Mouse (Mus musculus) embryonic facial prominence, embryonic 12.5 days (tissue): ENCODE data around the gene Tmppe. TPM values are rescaled to one million over a fixed set of nuclear protein-coding genes. Genes with fewer than 3 reads are reported as not detected.
A peak's percentile ranks its signal among the peaks of the same experiment; 100 is the strongest.

Experiments
- ATAC-seq: fragments of 200-750 bp; cut with Nextera tagmentation; 2 replicates; pipeline ENCODE4 v1.8.0; 2017; ENCODE audit not compliant: insufficient number of reproducible peaks, insufficient read depth, low FRiP score, low TSS enrichment
- H3K27ac ChIP-seq: fragments of 300-500 bp; sonication (generic); 2 replicates; pipeline ENCODE4 v1.5.1; 2016; ENCODE audit warnings: mild to moderate bottlenecking
- H3K27me3 ChIP-seq: fragments of 300-500 bp; sonication (generic); 2 replicates; pipeline ENCODE4 v1.6.1; 2016; ENCODE audit warnings: mild to moderate bottlenecking, moderate library complexity
- H3K36me3 ChIP-seq: fragments of 300-500 bp; sonication (generic); 2 replicates; pipeline ENCODE4 v1.6.1; 2016; ENCODE audit warnings: mild to moderate bottlenecking
- H3K4me1 ChIP-seq: fragments of 300-500 bp; sonication (generic); 2 replicates; pipeline ENCODE4 v1.6.1; 2016
- H3K4me2 ChIP-seq: fragments of 300-500 bp; sonication (generic); replicated peaks from 2 replicates; pipeline ENCODE4 v1.6.1; 2016; ENCODE audit warnings: mild to moderate bottlenecking, moderate library complexity
- H3K4me3 ChIP-seq: fragments of 300-500 bp; sonication (generic); 2 replicates; pipeline ENCODE4 v1.5.1; 2016; ENCODE audit warnings: mild to moderate bottlenecking
- H3K9ac ChIP-seq: fragments of 300-500 bp; sonication (generic); 2 replicates; pipeline ENCODE4 v1.6.1; 2016; ENCODE audit warnings: mild to moderate bottlenecking, moderate library complexity
- H3K9me3 ChIP-seq: fragments of 300-500 bp; sonication (generic); 2 replicates; pipeline ENCODE4 v1.6.1; 2016; ENCODE audit warnings: mild to moderate bottlenecking, moderate library complexity
- WGBS: fragments of 180-500 bp; shearing (Covaris S2); methylation state at CpG from one replicate; pipeline ENCODE4 v1.1.7; 2016; 5-methylcytosine and 5-hydroxymethylcytosine counted together
- polyA plus RNA-seq: library from polyadenylated mRNA; unstranded; fragments of >200 nt; fragmentation: Nextera tagmentation; extraction: Ambion mirVana; gene quantifications from 2 replicates; pipeline ENCODE4 v1.2.1, GENCODE M21; 2016

The Tmppe gene
- polyA plus RNA-seq, 1 experiment from 2014 or later = 10.7 TPM

DNA sequence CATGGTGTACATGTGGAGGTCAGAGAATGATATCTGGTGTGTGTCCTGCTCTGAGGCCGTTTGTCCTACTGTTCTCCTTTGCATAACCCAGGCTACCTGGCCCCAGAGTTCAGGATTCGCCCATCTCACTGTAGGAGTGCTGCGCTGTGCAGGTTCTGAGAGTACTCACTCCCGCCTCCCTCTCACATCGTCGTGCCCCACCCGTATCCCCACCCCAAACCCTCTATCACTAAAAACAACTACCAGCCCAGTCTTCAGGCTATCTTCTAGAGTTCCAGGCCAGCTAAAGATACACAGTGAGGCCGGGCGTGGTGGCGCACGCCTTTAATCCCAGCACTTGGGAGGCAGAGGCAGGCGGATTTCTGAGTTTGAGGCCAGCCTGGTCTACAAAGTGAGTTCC lies 1.2 kb upstream of the Tmppe start:
- H3K9me3 ChIP-seq = no peaks in the 10 kb centered on the region
- 91% methylated on average over 12 of the region's 12 CpGs for WGBS
- no peak overlapping the region for H3K4me2 ChIP-seq
- H3K27ac ChIP-seq = no peak overlapping the region
- H3K27me3 ChIP-seq = no peaks in the 10 kb centered on the region
- H3K9ac ChIP-seq = no peak overlapping the region
- no peak for ATAC-seq
- no peak overlapping the region for H3K4me3 ChIP-seq
- H3K36me3 ChIP-seq = peaks cover 6% of the 10 kb centered on the region
- H3K4me1 ChIP-seq = peaks cover 10% of the 10 kb centered on the region

DNA sequence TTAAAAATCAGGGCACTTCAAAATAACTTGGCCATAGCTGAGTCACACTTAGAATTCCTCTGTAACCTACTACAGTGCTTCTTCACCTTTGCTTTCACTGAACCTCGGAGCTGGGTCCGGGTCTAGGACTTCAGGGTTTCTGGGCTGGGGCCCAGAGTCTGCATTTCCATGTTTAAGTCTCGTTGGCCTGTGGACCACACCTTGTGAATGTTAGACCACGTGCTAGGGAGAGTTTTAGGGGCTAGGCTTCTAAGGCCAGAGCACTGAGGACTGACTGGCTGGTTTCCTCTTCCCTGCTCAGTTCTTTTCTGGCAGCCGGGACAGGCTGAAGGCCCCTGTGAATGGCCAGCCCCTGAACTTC lies 337 bp upstream of the Tmppe start:
- Histone ChIP-seq H3K9me3 (no peaks in the 10 kb centered on the region), H3K4me1 (peaks cover 10% of the 10 kb centered on the region), H3K27ac (peak overlapping the region; percentile 93), H3K4me2 (peak overlapping the region; percentile 68), H3K4me3 (peak overlapping the region; percentile 67), H3K36me3 (peaks cover 15% of the 10 kb centered on the region), H3K27me3 (no peaks in the 10 kb centered on the region), H3K9ac (peak overlapping the region; percentile 75; the same call in 1 of the 2 replicates)
- no peak; the same call in 1 of the 2 replicates for ATAC-seq
- 23% methylated on average over 5 of the region's 5 CpGs for WGBS

DNA sequence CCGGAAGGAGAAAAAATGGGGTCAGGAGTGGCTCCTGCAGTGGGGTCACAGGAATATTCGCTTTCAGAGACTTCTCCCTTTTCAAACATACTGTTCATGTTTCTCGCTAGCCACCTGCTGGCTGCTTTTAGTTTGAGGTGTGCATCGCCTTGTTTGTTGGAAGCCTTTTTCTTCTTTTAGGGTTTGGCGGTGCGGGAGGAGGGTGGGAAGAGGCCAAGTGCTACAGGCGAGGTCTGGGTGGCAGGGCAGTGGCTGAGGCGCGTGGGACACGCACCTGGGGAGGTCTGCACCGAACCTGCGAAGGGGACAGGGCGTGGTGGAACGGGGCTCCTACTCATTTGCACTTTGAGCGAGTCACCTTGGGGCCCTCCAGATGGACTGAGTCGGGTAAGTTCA lies 778 bp downstream of the Tmppe start:
- Histone ChIP-seq H3K36me3 (peaks cover 23% of the 10 kb centered on the region), H3K9me3 (no peaks in the 10 kb centered on the region), H3K27ac (peak overlapping the region; percentile 93), H3K27me3 (no peaks in the 10 kb centered on the region), H3K4me2 (peak overlapping the region; percentile 68), H3K9ac (peak overlapping the region; percentile 75), H3K4me3 (peak overlapping the region; percentile 67), H3K4me1 (peaks cover 10% of the 10 kb centered on the region)
- 3% methylated on average over 16 of the region's 16 CpGs for WGBS
- no peak; the same call in 1 of the 2 replicates for ATAC-seq

DNA sequence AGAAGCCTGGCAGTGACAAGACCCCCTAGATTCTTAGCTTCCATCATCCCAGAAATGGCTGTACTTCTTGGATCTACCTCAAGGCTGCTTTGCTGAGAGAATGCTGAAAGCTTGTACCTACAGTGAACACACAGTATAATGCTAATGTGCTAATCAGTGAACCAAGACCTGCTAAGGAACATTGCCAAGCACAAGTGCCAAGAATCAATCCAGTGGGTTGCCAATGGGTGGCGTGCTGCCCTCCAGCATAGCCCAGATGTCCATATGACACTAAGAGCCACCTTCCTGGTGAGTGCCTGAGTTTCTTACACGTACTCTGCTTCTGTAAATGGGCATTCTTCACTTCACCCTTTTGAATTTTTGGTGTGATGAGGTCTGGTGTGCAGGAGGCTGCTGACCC lies 6.8 kb downstream of the Tmppe start:
- Histone ChIP-seq H3K4me3 (no peak overlapping the region), H3K9me3 (0 out of 2 replicates have a peak, but pooled peaks cover 3% of the 10 kb centered on the region), H3K9ac (no peak overlapping the region), H3K36me3 (peaks cover 58% of the 10 kb centered on the region), H3K27me3 (no peaks in the 10 kb centered on the region), H3K4me1 (no peaks in the 10 kb centered on the region), H3K4me2 (no peak overlapping the region), H3K27ac (no peak overlapping the region)
- WGBS = 92% methylated on average over 2 of the region's 2 CpGs
- ATAC-seq = no peak

DNA sequence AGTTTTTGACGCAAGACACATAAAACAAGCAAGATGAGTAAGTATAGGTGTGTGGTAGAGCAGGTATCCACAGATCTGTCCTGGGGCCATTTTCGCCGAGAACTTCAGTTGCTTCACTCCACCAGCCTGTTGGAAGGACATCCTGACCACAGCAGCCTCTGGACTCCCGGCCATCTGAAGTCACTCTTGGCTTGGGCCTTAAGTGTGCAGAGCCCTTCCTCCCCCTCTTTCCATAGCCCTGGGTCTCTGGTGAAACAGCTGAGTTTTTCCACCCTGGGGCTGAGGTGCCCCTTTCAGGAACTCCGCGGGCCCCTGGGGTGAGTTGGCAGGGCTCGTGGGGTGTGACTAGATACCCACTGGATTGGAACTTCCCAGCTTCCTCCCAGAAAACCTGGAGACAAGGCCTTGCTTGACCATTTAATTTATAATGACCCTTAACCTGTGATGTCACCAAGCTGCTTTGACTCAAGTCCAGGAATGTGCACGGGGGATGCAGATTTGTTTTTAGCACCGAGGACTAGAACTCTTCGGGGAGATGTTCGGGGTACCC lies 9.5 kb downstream of the Tmppe start:
- no peak for ATAC-seq
- Histone ChIP-seq H3K27ac (no peak overlapping the region), H3K27me3 (no peaks in the 10 kb centered on the region), H3K4me3 (no peak overlapping the region), H3K9ac (no peak overlapping the region), H3K9me3 (0 out of 2 replicates have a peak, but pooled peaks cover 3% of the 10 kb centered on the region), H3K4me2 (no peak overlapping the region), H3K4me1 (no peaks in the 10 kb centered on the region), H3K36me3 (peaks cover 51% of the 10 kb centered on the region)
- WGBS = 94% methylated on average over 11 of the region's 11 CpGs

DNA sequence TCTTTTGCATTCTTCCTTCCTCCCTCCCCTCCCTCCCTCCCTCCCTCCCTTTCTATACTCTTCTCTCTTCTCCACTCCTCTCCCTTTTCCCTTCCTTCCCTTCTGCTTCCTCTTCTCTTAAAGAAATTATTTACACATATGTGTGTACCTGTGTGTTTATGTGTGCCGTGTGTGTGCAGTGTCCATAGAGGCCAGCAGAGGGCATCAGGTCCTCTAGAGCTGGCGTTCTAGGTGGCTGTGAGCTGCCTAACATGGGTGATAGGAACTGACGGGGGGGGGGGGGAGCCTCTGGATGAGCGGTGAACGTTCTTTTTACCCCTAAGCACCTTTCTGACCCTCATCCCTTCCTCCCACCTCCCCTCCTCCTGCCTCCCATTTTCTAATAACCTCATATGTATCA lies 10.4 kb downstream of the Tmppe start:
- H3K27ac ChIP-seq = no peak overlapping the region
- no peak for ATAC-seq
- H3K27me3 ChIP-seq = no peaks in the 10 kb centered on the region
- H3K36me3 ChIP-seq = peaks cover 42% of the 10 kb centered on the region
- H3K4me1 ChIP-seq = no peaks in the 10 kb centered on the region
- H3K9me3 ChIP-seq = 0 out of 2 replicates have a peak, but pooled peaks cover 3% of the 10 kb centered on the region
- H3K4me3 ChIP-seq = no peak overlapping the region
- no peak overlapping the region for H3K4me2 ChIP-seq
- H3K9ac ChIP-seq = no peak overlapping the region
- 82% methylated on average over 5 of the region's 5 CpGs for WGBS

DNA sequence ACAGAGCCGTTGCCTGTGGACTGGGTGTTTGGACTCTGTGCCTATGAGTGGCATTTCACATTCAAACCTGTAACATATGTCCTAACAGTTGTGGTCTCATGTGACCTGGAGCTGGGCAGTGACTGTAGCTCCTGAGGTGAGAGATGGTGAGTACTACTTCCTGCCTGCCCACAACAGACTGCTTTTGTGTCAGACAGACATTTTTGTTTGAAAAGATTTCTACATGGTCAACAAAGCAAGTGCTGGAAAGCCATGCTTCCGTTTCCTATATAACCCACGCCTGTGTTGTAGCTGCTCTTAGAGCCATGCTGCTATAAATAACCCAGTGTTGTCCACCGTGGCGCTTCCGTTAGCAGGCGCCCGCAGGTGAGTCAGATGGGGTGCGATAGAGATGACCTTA lies 11.5 kb downstream of the Tmppe start:
- Histone ChIP-seq H3K9me3 (0 out of 2 replicates have a peak, but pooled peaks cover 3% of the 10 kb centered on the region), H3K4me3 (no peak overlapping the region), H3K27me3 (no peaks in the 10 kb centered on the region), H3K9ac (no peak overlapping the region), H3K27ac (no peak overlapping the region), H3K36me3 (peaks cover 41% of the 10 kb centered on the region), H3K4me2 (no peak overlapping the region), H3K4me1 (no peaks in the 10 kb centered on the region)
- no peak for ATAC-seq
- WGBS = 94% methylated on average over 9 of the region's 9 CpGs

DNA sequence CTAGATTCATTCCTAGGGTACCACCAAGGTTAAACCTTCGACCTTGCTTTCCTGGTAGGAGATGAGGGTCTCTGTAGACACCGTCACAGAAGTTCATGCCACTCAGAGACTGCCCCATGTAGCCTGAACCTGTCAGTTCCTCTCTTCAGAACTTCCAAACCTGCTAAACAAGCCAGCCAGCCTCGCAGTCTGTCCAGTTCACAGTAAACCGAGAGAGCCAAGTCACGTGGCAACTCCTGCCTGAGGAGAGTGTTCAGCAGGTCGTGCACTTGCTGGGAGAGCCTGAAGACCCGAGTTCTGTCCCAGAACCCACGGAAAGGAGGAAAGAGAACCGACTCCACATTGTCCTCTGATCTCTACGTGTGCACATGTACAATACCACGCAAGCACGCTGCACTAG lies 13.0 kb downstream of the Tmppe start:
- H3K27ac ChIP-seq = no peak overlapping the region
- H3K9me3 ChIP-seq = 0 out of 2 replicates have a peak, but pooled peaks cover 3% of the 10 kb centered on the region
- ATAC-seq = no peak
- H3K36me3 ChIP-seq = peaks cover 29% of the 10 kb centered on the region
- no peak overlapping the region for H3K4me2 ChIP-seq
- H3K4me3 ChIP-seq = no peak overlapping the region
- H3K27me3 ChIP-seq = no peaks in the 10 kb centered on the region
- H3K4me1 ChIP-seq = no peaks in the 10 kb centered on the region
- 83% methylated on average over 12 of the region's 12 CpGs for WGBS
- no peak overlapping the region for H3K9ac ChIP-seq

DNA sequence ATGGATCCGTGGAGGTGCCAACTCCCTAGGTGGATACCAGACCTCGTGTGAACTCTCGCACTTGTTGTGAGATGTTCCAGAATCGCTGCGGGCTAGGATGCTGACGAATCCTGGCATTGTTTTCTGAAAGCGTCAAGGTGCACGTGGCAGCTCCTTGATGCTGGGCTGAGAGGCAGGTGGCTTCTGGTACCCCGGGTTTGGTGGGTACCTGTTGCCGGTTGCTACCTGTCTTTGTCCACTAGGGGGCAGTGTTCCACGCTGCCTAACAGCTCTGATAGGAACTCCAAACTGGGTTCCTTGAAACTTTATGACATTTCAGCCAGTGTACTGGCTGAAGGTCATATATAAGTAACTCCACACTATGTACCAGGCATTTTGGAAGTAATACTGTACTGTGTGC lies 14.8 kb downstream of the Tmppe start:
- H3K9me3 ChIP-seq = 0 out of 2 replicates have a peak, but pooled peaks cover 3% of the 10 kb centered on the region
- peaks cover 17% of the 10 kb centered on the region; the same call in 1 of the 2 replicates for H3K36me3 ChIP-seq
- H3K4me1 ChIP-seq = no peaks in the 10 kb centered on the region
- 23% methylated on average over 11 of the region's 11 CpGs for WGBS
- no peak overlapping the region for H3K4me2 ChIP-seq
- H3K9ac ChIP-seq = no peak overlapping the region
- no peak overlapping the region for H3K4me3 ChIP-seq
- H3K27ac ChIP-seq = no peak overlapping the region
- no peak for ATAC-seq
- no peaks in the 10 kb centered on the region for H3K27me3 ChIP-seq

DNA sequence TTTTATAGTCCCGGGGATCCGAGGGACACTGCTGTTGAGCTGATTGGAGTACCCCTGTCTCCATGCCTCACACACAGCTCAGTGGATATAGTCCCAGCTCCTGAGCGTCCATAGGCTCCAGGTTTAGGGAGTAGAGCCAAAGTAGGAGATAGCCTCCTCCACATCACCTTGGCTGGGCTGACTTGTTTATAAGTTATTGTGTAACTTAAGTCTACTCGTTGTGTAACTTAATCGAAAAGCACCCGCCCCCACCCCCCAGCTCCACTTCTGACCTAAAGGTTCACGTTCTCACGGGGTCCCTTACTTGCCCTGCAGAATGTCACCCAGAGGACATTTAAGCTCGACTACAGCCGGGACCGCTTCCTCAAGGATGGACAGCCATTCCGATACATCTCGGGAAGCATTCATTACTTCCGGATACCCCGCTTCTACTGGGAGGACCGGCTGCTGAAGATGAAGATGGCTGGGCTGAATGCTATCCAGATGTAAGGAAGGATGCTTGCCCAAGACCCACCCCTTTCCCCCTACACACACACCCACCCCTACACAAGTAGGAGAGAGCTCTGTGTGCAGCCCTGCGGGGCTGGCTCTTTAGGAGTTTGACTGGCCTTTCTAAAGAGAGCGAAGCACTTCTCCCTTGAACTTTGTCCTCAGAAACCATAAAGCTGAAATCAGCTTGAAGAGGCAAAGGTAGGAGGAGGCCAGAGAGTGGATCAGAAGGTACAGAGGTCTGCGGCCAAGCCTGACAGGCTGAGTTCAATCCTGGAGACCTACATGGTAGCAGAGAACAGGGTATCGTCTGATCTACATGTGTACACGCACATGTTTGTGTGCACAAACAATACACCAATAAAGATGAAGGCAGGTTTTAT lies 16.0 kb downstream of the Tmppe start:
- H3K4me1 ChIP-seq = no peaks in the 10 kb centered on the region
- no peak overlapping the region for H3K9ac ChIP-seq
- H3K4me2 ChIP-seq = no peak overlapping the region
- no peaks in the 10 kb centered on the region for H3K9me3 ChIP-seq
- no peak for ATAC-seq
- H3K4me3 ChIP-seq = no peak overlapping the region
- WGBS = 88% methylated on average over 21 of the region's 21 CpGs
- H3K27me3 ChIP-seq = no peaks in the 10 kb centered on the region
- 0 out of 2 replicates have a peak, but pooled peaks cover 8% of the 10 kb centered on the region for H3K36me3 ChIP-seq
- no peak overlapping the region for H3K27ac ChIP-seq

DNA sequence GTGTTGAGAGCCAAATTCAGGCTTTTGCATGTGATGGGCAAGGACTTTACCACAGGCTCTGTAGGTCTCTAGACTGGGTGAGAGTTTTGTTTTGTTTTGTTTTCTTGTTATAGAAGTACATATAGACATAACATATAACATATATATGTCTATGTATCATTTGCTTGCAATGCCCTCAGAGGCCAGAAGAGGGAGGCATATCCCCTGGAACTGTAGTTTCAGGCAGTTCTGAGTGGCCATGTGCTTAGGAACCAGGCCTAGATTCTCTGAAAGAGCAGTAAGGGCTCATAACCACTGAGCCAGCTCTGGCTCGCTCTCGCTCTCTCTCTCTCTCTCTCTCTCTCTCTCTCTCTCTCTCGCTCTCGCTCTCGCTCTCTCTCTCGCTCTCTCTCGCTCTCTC lies 17.3 kb downstream of the Tmppe start:
- Histone ChIP-seq H3K4me3 (no peak overlapping the region), H3K4me1 (no peaks in the 10 kb centered on the region), H3K27ac (no peak overlapping the region), H3K9ac (no peak overlapping the region), H3K4me2 (no peak overlapping the region), H3K36me3 (0 out of 2 replicates have a peak, but pooled peaks cover 6% of the 10 kb centered on the region), H3K9me3 (no peaks in the 10 kb centered on the region), H3K27me3 (no peaks in the 10 kb centered on the region)
- 79% methylated on average over 7 of the region's 7 CpGs for WGBS
- no peak for ATAC-seq

DNA sequence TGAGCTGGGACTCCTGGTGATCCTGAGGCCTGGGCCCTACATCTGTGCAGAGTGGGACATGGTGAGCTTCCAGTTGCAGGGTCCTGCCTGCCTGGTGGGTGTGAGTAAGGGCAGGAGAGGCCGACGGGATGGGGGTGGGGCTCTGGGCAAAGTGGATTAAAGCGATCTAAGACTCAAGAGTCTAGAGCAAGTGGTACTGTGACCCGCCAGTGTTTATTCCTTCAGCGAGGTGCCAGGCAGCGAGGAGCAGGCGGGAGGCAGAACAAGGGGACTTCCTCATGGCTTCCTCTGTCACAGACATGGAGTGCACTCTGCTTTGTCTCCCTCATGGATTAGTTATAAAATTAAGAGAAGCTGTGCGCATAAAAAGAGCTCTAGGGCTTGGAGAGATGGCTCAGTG lies 19.5 kb downstream of the Tmppe start:
- no peak for ATAC-seq
- Histone ChIP-seq H3K9me3 (peaks cover 2% of the 10 kb centered on the region), H3K36me3 (peaks cover 13% of the 10 kb centered on the region), H3K4me1 (no peaks in the 10 kb centered on the region), H3K4me3 (no peak overlapping the region), H3K9ac (no peak overlapping the region), H3K27me3 (no peaks in the 10 kb centered on the region), H3K27ac (no peak overlapping the region), H3K4me2 (no peak overlapping the region)
- WGBS = 78% methylated on average over 8 of the region's 8 CpGs
